Mouse (Mus musculus) heart, embryonic 14.5 days (tissue): ENCODE results near the gene Paqr4. TPM values are rescaled to one million over a fixed set of nuclear protein-coding genes. Genes with fewer than 3 reads are reported as not detected.
A peak's percentile ranks its signal among the peaks of the same experiment; 100 is the strongest.

ENCODE experiments used
- ATAC-seq: fragments of 200-750 bp; cut with Nextera tagmentation; 2 replicates; pipeline ENCODE4 v1.8.0; 2017; ENCODE audit warnings: low read depth, moderate TSS enrichment; ENCODE audit not compliant: insufficient number of reproducible peaks, insufficient read depth, low FRiP score
- H3K27ac ChIP-seq, 2 experiments: fragments of 200-500 bp in 1 of 2; fragments of 300-500 bp in 1 of 2; sonication (generic) in 1 of 2; replicated peaks in 1 of 2; 2 replicates each; pipeline ENCODE4 v1.5.1; 2012 to 2014; ENCODE audit warnings: low read depth in 2 of 2, low read length in 2 of 2, control low read depth in 1 of 2, mild to moderate bottlenecking in 1 of 2, mixed read lengths in 1 of 2; ENCODE audit not compliant: control insufficient read depth in 1 of 2, insufficient read depth in 1 of 2
- H3K27me3 ChIP-seq: fragments of 300-500 bp; sonication (generic); 2 replicates; pipeline ENCODE4 v1.6.1; 2014; ENCODE audit warnings: mild to moderate bottlenecking, low read length, control low read depth; ENCODE audit not compliant: control insufficient read depth, insufficient read depth
- H3K36me3 ChIP-seq: fragments of 300-500 bp; sonication (generic); 2 replicates; pipeline ENCODE4 v1.6.1; 2014; ENCODE audit warnings: mild to moderate bottlenecking, control low read depth, low read length, mixed read lengths; ENCODE audit not compliant: control insufficient read depth, insufficient read depth
- H3K4me1 ChIP-seq, 2 experiments: fragments of 200-500 bp in 1 of 2; fragments of 300-500 bp in 1 of 2; sonication (generic) in 1 of 2; 2 replicates each; pipeline ENCODE4 v1.6.1; 2012 to 2014; ENCODE audit warnings: low read length in 2 of 2, control low read depth in 1 of 2, mixed read lengths in 1 of 2; ENCODE audit not compliant: control insufficient read depth in 2 of 2, insufficient read depth in 2 of 2
- H3K4me2 ChIP-seq: fragments of 300-500 bp; sonication (generic); 2 replicates; pipeline ENCODE4 v1.6.1; 2014; ENCODE audit warnings: mild to moderate bottlenecking, low read length
- H3K4me3 ChIP-seq, 2 experiments: fragments of 200-500 bp in 1 of 2; fragments of 300-500 bp in 1 of 2; sonication (generic) in 1 of 2; 2 replicates each; pipeline ENCODE4 v1.5.1; 2012 to 2014; ENCODE audit warnings: low read length in 2 of 2, mild to moderate bottlenecking in 2 of 2, control low read depth in 1 of 2, low read depth in 1 of 2, moderate library complexity in 1 of 2; ENCODE audit not compliant: control insufficient read depth in 1 of 2, insufficient read depth in 1 of 2
- H3K9ac ChIP-seq: fragments of 300-500 bp; sonication (generic); 2 replicates; pipeline ENCODE4 v1.6.1; 2014; ENCODE audit warnings: mild to moderate bottlenecking, low read length
- H3K9me3 ChIP-seq: fragments of 300-500 bp; sonication (generic); 2 replicates; pipeline ENCODE4 v1.6.1; 2016; ENCODE audit warnings: low read length, control low read depth; ENCODE audit not compliant: control insufficient read depth
- WGBS: fragments of 180-500 bp; shearing (Covaris S2); extraction: QIAGEN DNeasy Blood & Tissue Kit; methylation state at CpG from one replicate; pipeline ENCODE4 v1.1.7; 2014; 5-methylcytosine and 5-hydroxymethylcytosine counted together
- polyA plus RNA-seq: library from polyadenylated mRNA; unstranded; fragments of >200 nt; fragmentation: Nextera tagmentation; extraction: Ambion mirVana; gene quantifications from 2 replicates; pipeline ENCODE4 v1.2.1, GENCODE M21; 2014

The Paqr4 gene
- polyA plus RNA-seq, 1 experiment from 2014 or later: 12.7 TPM

DNA sequence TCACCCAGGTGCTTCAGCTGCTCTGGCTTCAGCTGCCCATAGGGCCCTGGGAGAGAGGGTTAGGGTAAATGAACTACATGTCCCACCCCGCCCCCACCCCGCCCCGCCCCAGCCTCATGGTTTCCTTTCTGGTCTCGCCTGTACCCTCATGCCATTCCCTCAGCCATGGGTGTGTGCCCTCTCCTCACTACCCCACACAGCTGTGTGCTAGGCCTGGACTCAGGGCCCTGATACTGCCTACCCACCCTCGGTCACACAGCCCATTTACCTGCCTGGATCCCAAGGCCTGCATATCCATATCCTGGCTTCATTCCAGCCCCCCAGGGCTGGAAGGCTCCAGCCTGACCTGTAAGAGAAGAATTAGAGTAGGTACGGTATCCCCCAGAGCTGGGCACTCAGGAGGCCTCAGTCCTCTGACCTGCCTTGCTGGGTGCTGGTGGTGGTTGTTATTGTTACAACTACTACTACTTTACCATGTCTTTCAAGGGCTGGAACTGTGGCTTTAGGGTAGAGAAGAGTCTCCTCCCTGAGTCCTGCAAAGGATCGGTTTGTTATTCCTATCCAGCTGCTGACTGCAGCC is 35.1 kb downstream of the Paqr4 start:
- H3K4me3 ChIP-seq: no peak overlapping the region
- WGBS: 65% methylated on average over 7 of the region's 7 CpGs
- ATAC-seq: no peak
- H3K27ac ChIP-seq: no peak overlapping the region
- no peaks in the 10 kb centered on the region for H3K4me1 ChIP-seq
- peaks cover 23% of the 10 kb centered on the region; the same call in 1 of the 2 replicates for H3K27me3 ChIP-seq
- H3K9ac ChIP-seq: no peak overlapping the region
- H3K4me2 ChIP-seq: no peak overlapping the region
- H3K36me3 ChIP-seq: no peaks in the 10 kb centered on the region
- H3K9me3 ChIP-seq: no peaks in the 10 kb centered on the region

- WGBS: 59% methylated on average over 7 of the region's 7 CpGs
- Histone ChIP-seq H3K36me3 (no peaks in the 10 kb centered on the region), H3K4me1 (no peaks in the 10 kb centered on the region; a peak in 1 of 4 replicates), H3K9ac (no peak overlapping the region), H3K4me2 (no peak overlapping the region), H3K27me3 (peaks cover 24% of the 10 kb centered on the region; the same call in 1 of the 2 replicates), H3K4me3 (no peak overlapping the region), H3K27ac (no peak overlapping the region), H3K9me3 (no peaks in the 10 kb centered on the region)
- ATAC-seq: no peak
These were observed 35.9 kb downstream of the Paqr4 start for GRCm38 (mm10) chr17:23704741-23705140.

GRCm38 (mm10) chr17:23703301-23703700 is 37.4 kb downstream of the Paqr4 start:
- 73% methylated on average over 9 of the region's 9 CpGs for WGBS
- peaks cover 36% of the 10 kb centered on the region for H3K27me3 ChIP-seq
- no peak for ATAC-seq
- H3K36me3 ChIP-seq: no peaks in the 10 kb centered on the region
- no peak overlapping the region for H3K4me2 ChIP-seq
- H3K27ac ChIP-seq: no peak overlapping the region
- H3K9me3 ChIP-seq: no peaks in the 10 kb centered on the region
- H3K4me1 ChIP-seq: peaks cover 2 to 6% of the 10 kb centered on the region in 2 experiments; a peak in 2 of 4 replicates
- no peak overlapping the region for H3K4me3 ChIP-seq
- H3K9ac ChIP-seq: no peak overlapping the region

- peaks cover 39% of the 10 kb centered on the region for H3K27me3 ChIP-seq
- H3K9me3 ChIP-seq: no peaks in the 10 kb centered on the region
- 2% methylated on average over 26 of the region's 28 CpGs for WGBS
- H3K4me2 ChIP-seq: peak overlapping the region; percentile 100
- H3K27ac ChIP-seq: no peak overlapping the region
- peak overlapping the region; percentile 70 for H3K9ac ChIP-seq
- ATAC-seq: peak; percentile 93
- H3K4me3 ChIP-seq: peak overlapping the region; percentile 60 to 67
- peaks cover 2 to 6% of the 10 kb centered on the region in 2 experiments; a peak in 2 of 4 replicates for H3K4me1 ChIP-seq
- H3K36me3 ChIP-seq: no peaks in the 10 kb centered on the region
These were observed 40.6 kb downstream of the Paqr4 start for GRCm38 (mm10) chr17:23700079-23700478.

DNA sequence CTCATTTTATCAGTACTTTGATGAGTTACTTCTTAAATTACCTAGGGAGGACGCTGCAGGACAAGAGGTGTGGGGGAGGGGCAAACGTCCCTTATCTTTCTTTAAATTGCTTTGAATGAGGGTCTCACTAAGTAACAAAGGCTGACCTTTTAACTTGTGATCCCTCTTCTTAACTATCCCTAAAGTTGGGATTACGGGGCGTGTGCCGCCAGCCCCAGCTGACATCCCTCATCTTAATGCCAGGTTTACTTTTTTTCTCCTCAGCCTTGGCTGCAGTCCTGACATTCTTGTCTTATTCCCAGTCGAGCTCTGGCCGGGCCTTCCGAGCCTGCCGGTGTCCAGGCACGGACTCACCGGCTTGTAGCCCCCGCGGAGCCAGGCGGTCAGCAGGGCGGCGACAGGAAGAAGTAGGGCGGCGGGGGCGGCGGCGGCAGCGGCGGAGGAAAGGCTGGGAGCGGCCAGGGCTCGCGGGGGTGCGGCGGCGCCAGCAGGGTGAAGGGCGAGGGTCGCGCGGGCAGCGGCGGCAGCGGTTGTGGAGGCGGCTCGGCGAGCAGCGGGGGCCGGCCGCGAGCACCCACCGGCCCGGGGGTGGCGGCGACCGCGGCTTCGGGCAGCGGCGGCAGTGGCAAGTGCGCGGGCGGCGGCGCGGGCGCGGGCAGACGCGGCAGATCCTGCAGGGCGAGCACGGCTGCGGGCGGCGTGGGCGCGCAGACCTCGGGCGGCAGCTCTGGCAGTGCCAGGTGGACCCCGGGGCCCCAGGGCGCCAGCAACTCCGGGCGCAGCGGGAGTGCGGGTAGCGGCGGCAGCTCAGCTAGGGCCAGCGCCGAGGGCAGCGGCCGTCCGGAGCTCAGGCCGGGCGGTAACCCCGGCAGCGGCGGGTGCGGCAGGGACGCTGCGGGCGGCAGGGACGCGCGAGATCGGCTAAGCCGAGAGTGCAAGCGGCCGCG is 41.3 kb downstream of the Paqr4 start:
- peak; percentile 42; the same call in 1 of the 2 replicates for ATAC-seq
- Histone ChIP-seq H3K27me3 (peaks cover 37% of the 10 kb centered on the region), H3K9me3 (no peaks in the 10 kb centered on the region), H3K9ac (peak overlapping the region; percentile 70), H3K27ac (no peak overlapping the region), H3K4me1 (peaks cover 2 to 6% of the 10 kb centered on the region in 2 experiments; a peak in 2 of 4 replicates), H3K36me3 (no peaks in the 10 kb centered on the region), H3K4me2 (peak overlapping the region; percentile 100), H3K4me3 (peak overlapping the region; percentile 60 to 67)
- under 1% methylated on average over 71 of the region's 101 CpGs for WGBS

- no peak for ATAC-seq
- Histone ChIP-seq H3K9me3 (no peaks in the 10 kb centered on the region), H3K36me3 (no peaks in the 10 kb centered on the region), H3K4me1 (peaks cover 2 to 6% of the 10 kb centered on the region in 2 experiments; a peak in 2 of 4 replicates), H3K27ac (no peak overlapping the region), H3K4me2 (no peak overlapping the region), H3K9ac (no peak overlapping the region), H3K4me3 (no peak overlapping the region), H3K27me3 (peaks cover 34% of the 10 kb centered on the region)
- WGBS: 21% methylated on average over 3 of the region's 3 CpGs
These were observed 44.9 kb downstream of the Paqr4 start for GRCm38 (mm10) chr17:23695801-23696200.

GRCm38 (mm10) chr17:23694491-23694890 is 46.2 kb downstream of the Paqr4 start:
- Histone ChIP-seq H3K27me3 (peaks cover 31% of the 10 kb centered on the region), H3K27ac (no peak overlapping the region), H3K9ac (no peak overlapping the region), H3K36me3 (no peaks in the 10 kb centered on the region), H3K4me1 (peaks cover 2 to 6% of the 10 kb centered on the region in 2 experiments; a peak in 2 of 4 replicates), H3K4me3 (no peak overlapping the region), H3K4me2 (no peak overlapping the region), H3K9me3 (no peaks in the 10 kb centered on the region)
- no peak for ATAC-seq
- 75% methylated on average over 1 of the region's 1 CpGs for WGBS
